In the genomic region with DNA sequence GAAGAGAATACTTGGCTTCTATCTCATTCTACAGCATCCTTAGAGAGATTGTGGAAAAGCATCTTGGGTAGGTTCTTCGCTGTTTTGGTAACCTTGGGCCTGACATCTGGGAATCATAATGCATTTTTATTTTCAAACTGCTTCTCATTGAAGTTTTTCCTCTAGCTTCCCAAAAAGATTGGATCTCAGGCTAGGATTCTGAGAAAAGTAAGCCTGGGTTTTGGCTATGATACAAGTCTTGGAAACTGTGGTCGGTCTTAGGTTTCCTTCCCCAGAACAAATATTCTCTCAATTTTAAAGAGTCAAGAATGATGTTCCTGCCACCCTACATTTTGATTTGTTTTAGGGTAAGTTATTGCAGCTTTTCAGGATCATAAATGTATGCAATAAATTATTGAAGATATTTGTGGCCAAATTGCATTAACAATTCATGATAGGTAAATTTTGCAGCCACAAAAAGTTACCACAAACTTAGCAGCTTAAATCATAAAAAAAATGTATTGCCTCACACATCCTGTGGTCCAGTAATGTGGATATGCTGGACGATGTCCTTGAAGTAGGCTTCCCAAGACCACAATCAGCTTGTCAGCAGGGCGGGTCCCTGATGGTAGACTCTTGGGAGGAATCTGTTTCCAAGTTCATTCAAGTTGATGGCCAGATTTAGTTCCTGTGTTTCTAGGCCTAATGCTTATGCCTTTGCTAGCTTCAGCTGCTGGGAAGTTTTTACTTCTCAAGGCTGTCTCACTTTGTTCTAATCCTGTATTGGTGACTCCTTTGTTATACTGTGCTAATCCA, we compare ENCODE assay signal across 20 mouse cellular contexts.
DNase-seq lines count a peak whose midpoint lies in the region; ATAC-seq and TF ChIP-seq lines count a peak whose summit lies in the region.
"Had no signal": no experiment of that assay in that cellular context is flagged by ENCODE, and none has a peak within 500 bp of the region (broad histone marks: within the 10 kb centered on the region; RNA-seq: fewer than 3 reads in every experiment).

No protein-coding gene starts in this region.

- ATAC-seq in heart, embryonic 12.5 days (ENCODE audit: insufficient number of reproducible peaks, low FRiP score) = no peak
- ATAC-seq: forebrain, postnatal 0 days; intestine, postnatal 0 days; lung, postnatal 0 days had no signal

- no peak overlapping the region for H3K4me2 ChIP-seq in heart, embryonic 12.5 days
- H3K4me2 ChIP-seq: hindbrain, embryonic 15.5 days; limb, embryonic 13.5 days; liver, embryonic 15.5 days had no signal

- no peak overlapping the region for H3K9ac ChIP-seq in heart, embryonic 12.5 days
- H3K9ac ChIP-seq: forebrain, postnatal 0 days; hindbrain, embryonic 15.5 days; limb, embryonic 13.5 days; liver, embryonic 15.5 days had no signal

- WGBS in heart, embryonic 12.5 days = 77% methylated on average over 4 of the region's 4 CpGs

- no peaks in the 10 kb centered on the region for H3K36me3 ChIP-seq in heart, embryonic 12.5 days
- H3K36me3 ChIP-seq: hindbrain, embryonic 15.5 days; limb, embryonic 13.5 days; liver, embryonic 15.5 days had no signal

- no peak for TF ChIP-seq POLR2A in embryonic fibroblast, embryonic 13.5 days (IDR thresholded peaks at IDR 0.05; ENCODE audit: low read depth, low read length)

- TF ChIP-seq CTCF in embryonic fibroblast, embryonic 13.5 days (IDR thresholded peaks at IDR 0.05; ENCODE audit: borderline replicate concordance, insufficient read depth, low read length) = no peak

- no peaks in the 10 kb centered on the region for H3K27me3 ChIP-seq in heart, embryonic 12.5 days (replicated peaks)
- H3K27me3 ChIP-seq: hindbrain, embryonic 15.5 days; limb, embryonic 13.5 days; liver, embryonic 15.5 days had no signal

- no peaks in the 10 kb centered on the region for H3K4me1 ChIP-seq in heart, embryonic 12.5 days (replicated peaks)
- no peaks in the 10 kb centered on the region; the same call in 1 of the 2 replicates for H3K4me1 ChIP-seq in embryonic fibroblast, embryonic 13.5 days (ENCODE audit: control insufficient read depth, insufficient read depth, low read length)
- H3K4me1 ChIP-seq: hindbrain, embryonic 15.5 days; limb, embryonic 13.5 days; liver, embryonic 15.5 days had no signal

- peak; percentile 35 for DNase-seq in heart, adult 8-10 months (ENCODE audit: low spot score)
- peak; percentile 73 for DNase-seq in 3T3-L1 (ENCODE audit: low read depth, low spot score)
- DNase-seq in heart, postnatal 14 days = peak; percentile 12 to 20
- no peak for DNase-seq in T-cell, adult 2 months (ENCODE audit: low spot score)
- no peak for DNase-seq in spleen, adult 18-20 months
- DNase-seq: adrenal gland, adult 8-10 months; cerebellum, adult 11 months; cerebellum, postnatal 36 days; forebrain, postnatal 0 days; kidney, postnatal 14 days; layer of hippocampus, adult 9-11 months; midbrain, embryonic 14.5 days; thymus, postnatal 4 days had no signal

- H3K9me3 ChIP-seq in heart, embryonic 12.5 days (replicated peaks) = 0 out of 2 replicates have a peak, but pooled peaks cover 2% of the 10 kb centered on the region
- H3K9me3 ChIP-seq: hindbrain, embryonic 15.5 days; limb, embryonic 13.5 days; liver, embryonic 15.5 days had no signal

- no peak overlapping the region for H3K27ac ChIP-seq in heart, embryonic 12.5 days (ENCODE audit: poor library complexity, severe bottlenecking)
- H3K27ac ChIP-seq in embryonic fibroblast, embryonic 13.5 days (ENCODE audit: insufficient read depth, low read length) = peak overlapping the region; percentile 69; the same call in 1 of the 2 replicates
- H3K27ac ChIP-seq: hindbrain, embryonic 15.5 days; limb, embryonic 13.5 days; liver, embryonic 15.5 days had no signal

- no peak overlapping the region for H3K4me3 ChIP-seq in heart, embryonic 12.5 days
- H3K4me3 ChIP-seq in embryonic fibroblast, embryonic 13.5 days (ENCODE audit: insufficient read depth, low read length) = no peak overlapping the region
- H3K4me3 ChIP-seq: hindbrain, embryonic 15.5 days; limb, embryonic 13.5 days; liver, embryonic 15.5 days had no signal

- intact Hi-C loops in heart, postnatal 14 days (cut with DNase I) = no loop called here

Comparison
In these comparisons a context has a peak if more than half of its experiments do, and no peak if none do; other contexts are left out.
1. DNase-seq: peak in heart, adult 8-10 months (single experiment), 3T3-L1 (single experiment) and heart, postnatal 14 days (2 of 2); none in T-cell, adult 2 months (single experiment) and spleen, adult 18-20 months (0 of 2).